Mouse (Mus musculus) liver, adult 2 months (tissue): ENCODE data around the gene Dbn1.

Source experiments
- CTCF ChIP-seq: fragments of 200-500 bp; IDR thresholded peaks from 2 replicates; pipeline ENCODE4 v1.5.1; 2011; ENCODE audit warnings: low read depth, low read length, control low read depth
- POLR2A ChIP-seq: fragments of 200-500 bp; IDR thresholded peaks from 2 replicates; pipeline ENCODE4 v1.6.1; 2011; ENCODE audit warnings: low read length, control low read depth; ENCODE audit not compliant: insufficient read depth; ENCODE audit errors: extremely low read depth

- no peak for TF ChIP-seq POLR2A
- no peak for TF ChIP-seq CTCF
Measured at GRCm38 (mm10) chr13:55479929-55480328, 8.0 kb downstream of the Dbn1 start.
